Mouse (Mus musculus) G1E (cell line): ENCODE data around the gene Rac2.

Experiments used
- CTCF ChIP-seq: IDR thresholded peaks from 2 replicates; pipeline ENCODE4 v1.5.1; 2012; ENCODE audit warnings: low read depth, low read length, inconsistent platforms, mixed read lengths
- GATA1 ChIP-seq: IDR thresholded peaks from 2 replicates; pipeline ENCODE4 v1.6.1; 2012; ENCODE audit warnings: borderline replicate concordance, low read length, inconsistent platforms, mixed read lengths
- TAL1 ChIP-seq: conservative IDR thresholded peaks from 2 replicates; pipeline ENCODE4 v1.6.1; 2012; ENCODE audit warnings: low read depth, low read length, inconsistent platforms, mixed read lengths

GRCm38 (mm10) chr15:78548336-78548665 lies 24.3 kb downstream of the Rac2 start:
- TF ChIP-seq GATA1: no peak
- TF ChIP-seq CTCF: no peak
- TF ChIP-seq TAL1: no peak
